Mouse (Mus musculus): ENCODE measurements at regions not wholly inside any gene's neighbourhood (a gene's known extent, or its start where the extent isn't known, plus 50 kb on each side); places are given as distances from the start of the nearest gene placed in this dataset.
A peak's percentile ranks its signal among the peaks of the same experiment; 100 is the strongest.

- peak in 1 of 2 experiments; percentile 5 for DNase-seq (ENCODE audit: low spot score in 2 of 2)
Observed at GRCm38 (mm10) chr3:37975194-37975756, 251.0 kb upstream of the Gm5148 start.

GRCm38 (mm10) chr3:37972931-37973330 lies 248.6 kb upstream of the Gm5148 start:
- no peak for DNase-seq (ENCODE audit: low spot score in 2 of 2)

- no peak for DNase-seq (ENCODE audit: low spot score in 2 of 2)
Observed at GRCm38 (mm10) chr3:37971240-37971639, 246.9 kb upstream of the Gm5148 start.

GRCm38 (mm10) chr3:37968654-37969053 lies 244.4 kb upstream of the Gm5148 start:
- DNase-seq (ENCODE audit: low spot score in 2 of 2): no peak

- no peak for DNase-seq (ENCODE audit: low spot score in 2 of 2)
Observed at GRCm38 (mm10) chr3:37965221-37965620, 240.9 kb upstream of the Gm5148 start.

- DNase-seq (ENCODE audit: low spot score in 2 of 2): no peak
Observed at GRCm38 (mm10) chr3:37964083-37964482, 239.8 kb upstream of the Gm5148 start.

GRCm38 (mm10) chr3:37962811-37963210 lies 238.5 kb upstream of the Gm5148 start:
- no peak for DNase-seq (ENCODE audit: low spot score in 2 of 2)

GRCm38 (mm10) chr3:37962043-37962810 lies 237.9 kb upstream of the Gm5148 start:
- no peak for DNase-seq (ENCODE audit: low spot score in 2 of 2)

- no peak for DNase-seq (ENCODE audit: low spot score in 2 of 2)
Observed at GRCm38 (mm10) chr3:37958361-37958978, 234.2 kb upstream of the Gm5148 start.

- no peak for DNase-seq (ENCODE audit: low spot score in 2 of 2)
Observed at GRCm38 (mm10) chr3:37956543-37956942, 232.3 kb upstream of the Gm5148 start.

GRCm38 (mm10) chr3:37952891-37953290 lies 228.6 kb upstream of the Gm5148 start:
- DNase-seq (ENCODE audit: low spot score in 2 of 2): peak in 1 of 2 experiments; percentile 9

GRCm38 (mm10) chr3:37952251-37952650 lies 228.0 kb upstream of the Gm5148 start:
- DNase-seq (ENCODE audit: low spot score in 2 of 2): no peak

GRCm38 (mm10) chr3:37943661-37944060 lies 219.4 kb upstream of the Gm5148 start:
- DNase-seq (ENCODE audit: low spot score in 2 of 2): no peak

GRCm38 (mm10) chr3:37940016-37940415 lies 215.7 kb upstream of the Gm5148 start:
- DNase-seq (ENCODE audit: low spot score in 2 of 2): no peak

GRCm38 (mm10) chr3:37938870-37939269 lies 214.6 kb upstream of the Gm5148 start:
- DNase-seq (ENCODE audit: low spot score in 2 of 2): no peak

GRCm38 (mm10) chr3:37938284-37938596 lies 213.9 kb upstream of the Gm5148 start:
- DNase-seq (ENCODE audit: low spot score in 2 of 2): no peak

GRCm38 (mm10) chr3:37937381-37938283 lies 213.3 kb upstream of the Gm5148 start:
- DNase-seq (ENCODE audit: low spot score in 2 of 2): peak in 1 of 2 experiments; percentile 4

GRCm38 (mm10) chr3:37936251-37936931 lies 212.1 kb upstream of the Gm5148 start:
- DNase-seq (ENCODE audit: low spot score in 2 of 2): peak in 1 of 2 experiments; percentile 34

GRCm38 (mm10) chr3:37934905-37935708 lies 210.8 kb upstream of the Gm5148 start:
- no peak for DNase-seq (ENCODE audit: low spot score in 2 of 2)

GRCm38 (mm10) chr3:37934236-37934635 lies 209.9 kb upstream of the Gm5148 start:
- DNase-seq (ENCODE audit: low spot score in 2 of 2): no peak

- no peak for DNase-seq (ENCODE audit: low spot score in 2 of 2)
Observed at GRCm38 (mm10) chr3:37928731-37929130, 204.4 kb upstream of the Gm5148 start.
